Mouse (Mus musculus): Measurements from ENCODE around the gene Sqstm1.

Gene Sqstm1

GRCm38 (mm10) chr11:50210505-50211151, at the start of gene Sqstm1, which contains the start of gene Mgat4b:
TSS of gene Sqstm1 (minus strand) at chr11:50210827.
TSS of gene Mgat4b (plus strand) at chr11:50210890.
- DNase-seq (ENCODE audit: low spot score) = peak; percentile 87

- DNase-seq (ENCODE audit: low spot score) = no peak
Observed at GRCm38 (mm10) chr11:50258310-50258709, 47.7 kb upstream of the Sqstm1 start.

- no peak for DNase-seq (ENCODE audit: low spot score)
Observed at GRCm38 (mm10) chr11:50256615-50257014, 46.0 kb upstream of the Sqstm1 start.

- no peak for DNase-seq (ENCODE audit: low spot score)
Observed at GRCm38 (mm10) chr11:50254010-50254580, 43.5 kb upstream of the Sqstm1 start.

GRCm38 (mm10) chr11:50253393-50253792, 42.8 kb upstream of the Sqstm1 start:
- DNase-seq (ENCODE audit: low spot score) = no peak

- no peak for DNase-seq (ENCODE audit: low spot score)
Observed at GRCm38 (mm10) chr11:50252684-50253265, 42.1 kb upstream of the Sqstm1 start.

GRCm38 (mm10) chr11:50252166-50252565, 41.5 kb upstream of the Sqstm1 start:
- DNase-seq (ENCODE audit: low spot score) = no peak

- DNase-seq (ENCODE audit: low spot score) = no peak
Observed at GRCm38 (mm10) chr11:50248473-50249171, 38.0 kb upstream of the Sqstm1 start.

GRCm38 (mm10) chr11:50245269-50245668, 34.6 kb upstream of the Sqstm1 start:
- no peak for DNase-seq (ENCODE audit: low spot score)

- no peak for DNase-seq (ENCODE audit: low spot score)
Observed at GRCm38 (mm10) chr11:50243926-50244325, 33.3 kb upstream of the Sqstm1 start.

- no peak for DNase-seq (ENCODE audit: low spot score)
Observed at GRCm38 (mm10) chr11:50240235-50240911, 29.7 kb upstream of the Sqstm1 start.

GRCm38 (mm10) chr11:50238821-50239791, 28.5 kb upstream of the Sqstm1 start:
- DNase-seq (ENCODE audit: low spot score) = no peak

GRCm38 (mm10) chr11:50238324-50238723, 27.7 kb upstream of the Sqstm1 start, which contains the start of gene Ltc4s:
TSS of gene Ltc4s (minus strand) at chr11:50238616.
- no peak for DNase-seq (ENCODE audit: low spot score)

- no peak for DNase-seq (ENCODE audit: low spot score)
Observed at GRCm38 (mm10) chr11:50236937-50237835, 26.6 kb upstream of the Sqstm1 start.

GRCm38 (mm10) chr11:50236540-50236936, 25.9 kb upstream of the Sqstm1 start:
- DNase-seq (ENCODE audit: low spot score) = peak; percentile 80

GRCm38 (mm10) chr11:50234606-50235005, 24.0 kb upstream of the Sqstm1 start:
- DNase-seq (ENCODE audit: low spot score) = no peak

GRCm38 (mm10) chr11:50233993-50234392, 23.4 kb upstream of the Sqstm1 start:
- no peak for DNase-seq (ENCODE audit: low spot score)

GRCm38 (mm10) chr11:50233022-50233421, 22.4 kb upstream of the Sqstm1 start:
- DNase-seq (ENCODE audit: low spot score) = no peak

- DNase-seq (ENCODE audit: low spot score) = no peak
Observed at GRCm38 (mm10) chr11:50231411-50231810, 20.8 kb upstream of the Sqstm1 start.
